Mouse (Mus musculus): ENCODE measurements around the gene Vamp9.

DNA sequence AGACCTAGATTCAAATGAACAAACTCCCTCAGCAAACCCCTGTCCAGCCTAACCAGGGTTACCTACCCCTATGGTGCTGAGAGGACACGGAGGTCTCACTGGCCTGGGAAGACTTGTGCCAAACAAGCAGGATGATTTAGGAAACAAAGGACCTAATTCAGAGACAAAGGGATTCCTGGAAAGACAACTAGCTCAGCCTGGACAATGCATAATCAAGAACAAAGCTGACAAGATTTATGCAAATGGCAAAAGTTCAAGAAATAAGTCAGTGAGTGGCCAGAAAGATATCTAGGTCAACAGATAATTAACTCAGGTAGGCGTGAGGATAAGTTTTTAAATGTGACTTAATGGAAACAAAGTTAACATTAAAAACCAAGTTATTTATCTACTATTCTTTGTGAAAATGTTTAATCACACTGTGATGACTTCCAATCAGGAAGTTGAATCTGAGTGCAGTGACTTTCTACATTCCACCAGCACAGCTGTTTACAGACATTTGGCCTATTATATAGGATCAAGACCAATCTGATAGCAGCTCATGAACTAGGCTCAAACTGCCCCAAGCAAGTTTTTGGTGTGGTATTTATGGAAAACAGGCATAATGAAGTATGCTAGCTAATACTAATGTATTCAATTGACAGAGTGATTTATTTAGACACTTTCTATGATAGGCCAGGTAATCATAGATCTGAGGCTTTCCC lies 53.3 kb downstream of the Vamp9 start:
- TF ChIP-seq CTCF (IDR thresholded peaks at IDR 0.05; ENCODE audit: low read depth): no peak
- no peak for TF ChIP-seq EP300 (optimal IDR thresholded peaks at IDR 0.05)

Data from stomach, postnatal 0 days (tissue).